Mouse (Mus musculus) neutrophil, adult 5-6 weeks (primary cell): Measurements from ENCODE around the gene Fam189a1. TPM values are rescaled to one million over a fixed set of nuclear protein-coding genes. Genes with fewer than 3 reads are reported as not detected.

ENCODE experiments used
- ATAC-seq: fragments of 151-379, 151-347 bp; 2 replicates; pipeline ENCODE4 v1.8.0; 2017; ENCODE audit warnings: mild to moderate bottlenecking, moderate TSS enrichment; ENCODE audit not compliant: insufficient number of reproducible peaks, poor library complexity, low FRiP score, severe bottlenecking; ENCODE audit errors: extremely low read depth
- total RNA-seq: library from RNA; stranded (forward); fragments of 200-1000 nt; gene quantifications from 2 replicates; pipeline ENCODE4 v1.2.3, GENCODE M21; 2017

Gene Fam189a1
- total RNA-seq, 1 experiment from 2014 or later: not detected

DNA sequence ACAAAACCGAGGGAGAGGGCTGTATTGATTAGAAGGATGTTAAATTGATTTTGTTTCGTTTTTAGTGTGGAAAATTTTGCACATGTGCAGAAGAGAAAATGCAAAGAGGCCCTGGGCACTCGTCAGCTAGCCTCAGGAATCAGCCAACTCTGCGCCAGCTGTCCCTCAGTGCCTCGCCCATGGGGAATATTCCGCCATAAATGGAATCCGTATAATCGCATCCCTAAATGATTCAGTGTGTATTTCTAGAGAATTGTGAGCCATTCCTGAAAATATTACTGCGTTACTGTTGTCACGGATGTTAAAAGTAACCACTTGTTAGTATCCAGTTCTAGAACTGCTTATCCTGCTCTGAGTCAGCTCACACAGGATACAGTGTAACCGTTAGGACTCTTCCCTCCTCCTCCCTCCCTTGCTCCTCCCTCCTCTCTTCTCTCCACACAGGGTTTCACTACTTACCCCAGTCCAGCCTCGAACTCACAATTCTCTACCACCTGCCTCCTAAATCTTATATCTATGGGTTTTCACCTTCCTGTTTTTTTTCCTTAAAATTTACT is 299.8 kb downstream of the Fam189a1 start:
- ATAC-seq: no peak

DNA sequence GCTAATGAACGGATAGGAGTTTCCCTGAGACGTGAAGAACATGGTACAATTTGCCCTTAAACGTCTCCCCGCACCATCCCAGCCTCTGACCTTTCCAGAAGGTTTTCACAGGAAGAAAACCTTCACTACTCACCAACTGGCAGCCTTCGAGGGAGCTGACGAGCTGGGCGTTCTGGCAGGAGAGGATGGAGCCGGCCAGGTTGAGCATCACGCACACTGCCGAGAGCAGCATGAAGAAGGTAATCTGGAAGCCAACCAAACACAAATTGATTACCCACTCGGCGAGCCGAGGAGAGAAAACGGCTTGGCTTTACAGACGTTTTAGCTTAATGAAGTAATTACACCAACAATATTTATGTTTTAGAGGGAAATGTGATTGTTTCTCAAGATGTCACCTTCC is 300.4 kb downstream of the Fam189a1 start:
- ATAC-seq: no peak

DNA sequence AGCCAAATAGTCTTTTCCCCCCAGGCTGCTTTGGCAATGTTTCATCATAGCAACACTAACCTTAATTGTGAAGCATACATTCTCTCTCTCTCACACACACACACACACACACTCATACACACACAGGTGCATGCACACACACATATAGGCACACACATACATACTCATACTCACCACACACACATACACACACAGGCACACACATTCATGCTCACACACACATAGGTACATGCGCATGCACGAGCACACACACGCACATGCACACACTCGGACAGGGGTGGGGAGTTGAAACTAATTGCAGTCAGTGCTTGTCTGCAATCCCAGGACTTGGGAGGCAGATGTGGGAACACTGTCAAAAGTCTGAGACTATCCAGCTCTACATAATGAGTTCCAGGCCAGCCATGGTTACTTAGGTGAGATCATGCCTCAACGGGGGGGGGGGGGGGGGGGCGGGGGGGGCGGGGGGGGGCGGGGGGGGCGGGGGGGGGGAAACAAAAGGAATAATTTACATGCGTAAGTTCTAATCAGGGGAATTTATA is 300.9 kb downstream of the Fam189a1 start:
- ATAC-seq: no peak

DNA sequence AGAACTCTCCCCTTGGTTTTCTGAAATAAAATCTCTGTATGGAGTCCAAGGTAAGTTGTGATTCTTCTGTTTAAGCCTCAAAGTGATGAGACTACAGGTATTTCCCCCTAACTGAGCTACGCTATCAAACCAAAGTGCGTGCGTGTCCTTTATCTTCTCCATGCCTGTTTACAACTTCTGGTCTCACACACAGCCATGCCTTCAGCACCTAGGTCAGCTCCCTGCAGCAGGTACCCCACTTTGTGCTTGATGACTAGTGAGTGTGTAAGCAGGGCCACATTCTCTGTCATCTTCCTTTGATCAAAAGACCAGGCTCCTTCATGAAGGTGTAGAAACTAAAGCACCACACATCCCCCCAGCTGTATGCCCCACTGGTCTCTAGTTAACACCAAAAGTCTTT is 305.6 kb downstream of the Fam189a1 start:
- ATAC-seq: no peak

DNA sequence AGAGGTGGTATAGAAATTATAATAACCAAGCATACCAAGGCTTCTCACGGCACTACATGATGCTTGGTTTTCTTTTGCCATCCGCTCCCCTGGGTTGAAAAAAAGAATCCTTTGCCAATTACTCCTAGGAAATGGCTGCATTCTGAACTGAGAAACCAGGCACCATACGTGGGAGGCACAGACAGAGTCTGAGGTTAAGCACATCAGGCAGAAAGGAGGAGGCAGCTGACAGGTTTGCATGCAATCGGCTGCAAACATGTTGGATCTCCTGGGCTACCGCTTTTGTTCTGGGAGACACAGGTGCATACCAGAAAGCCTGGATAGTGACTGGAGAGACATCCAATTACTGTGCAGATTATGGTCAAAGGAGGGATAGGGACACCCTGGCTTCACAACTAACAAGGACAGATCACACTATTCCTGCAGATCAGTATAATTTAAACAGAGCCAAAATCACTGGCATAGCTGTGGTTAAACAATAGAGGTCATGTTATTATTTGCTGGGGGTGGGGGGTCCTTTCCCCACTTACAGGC is 308.9 kb downstream of the Fam189a1 start:
- ATAC-seq: no peak

DNA sequence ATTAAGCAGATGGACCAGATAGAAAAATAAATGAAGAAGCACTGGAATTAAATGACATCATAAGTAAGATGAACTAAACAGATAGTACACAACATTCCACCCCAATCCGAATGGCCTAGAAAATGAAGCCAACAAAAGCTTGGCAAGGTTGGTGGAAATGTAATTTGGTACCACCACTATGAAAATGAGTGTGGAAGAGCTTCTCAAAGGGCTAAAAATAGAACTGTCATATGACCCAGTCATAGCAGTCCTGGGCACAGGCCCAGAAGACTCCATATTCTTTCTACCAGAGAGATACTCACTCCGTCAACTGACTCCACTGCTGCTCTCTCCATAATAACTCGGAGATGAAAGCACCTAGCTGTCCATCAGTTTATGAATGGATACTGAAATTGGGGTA is 310.3 kb downstream of the Fam189a1 start:
- ATAC-seq: no peak

DNA sequence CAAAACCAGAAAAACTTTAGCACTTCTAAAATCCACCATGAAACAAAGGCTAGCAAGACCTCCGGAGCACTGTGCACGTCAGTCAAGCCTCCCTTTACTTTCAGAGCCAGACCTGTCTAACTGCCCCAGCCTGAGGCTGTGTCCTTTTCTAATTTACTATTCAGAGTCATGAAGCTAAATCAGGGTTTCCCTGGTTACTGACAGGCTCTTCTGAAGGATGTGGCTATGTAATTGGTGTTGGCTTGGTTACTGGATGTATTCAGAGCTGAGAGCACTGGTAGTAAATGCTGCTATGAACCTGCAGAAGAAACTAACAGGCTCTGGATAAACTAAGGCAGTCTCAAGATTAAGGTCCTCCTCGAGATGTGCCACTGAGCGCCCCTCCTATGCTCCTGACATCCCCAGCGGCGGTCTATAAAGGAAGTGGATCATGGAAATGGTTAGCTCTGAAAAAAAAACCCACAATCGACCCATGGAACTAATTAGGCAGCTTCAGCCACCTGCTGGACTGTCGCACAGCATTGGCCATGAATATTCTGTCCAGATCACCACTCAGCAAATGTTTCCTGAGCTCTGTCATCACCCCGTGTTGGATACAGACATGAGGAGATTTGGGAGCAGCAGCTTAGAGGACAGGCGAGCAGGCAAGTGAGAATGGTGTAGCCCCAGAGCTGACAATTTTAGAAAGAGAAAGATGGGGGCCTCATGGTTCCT is 315.3 kb downstream of the Fam189a1 start:
- ATAC-seq: no peak

DNA sequence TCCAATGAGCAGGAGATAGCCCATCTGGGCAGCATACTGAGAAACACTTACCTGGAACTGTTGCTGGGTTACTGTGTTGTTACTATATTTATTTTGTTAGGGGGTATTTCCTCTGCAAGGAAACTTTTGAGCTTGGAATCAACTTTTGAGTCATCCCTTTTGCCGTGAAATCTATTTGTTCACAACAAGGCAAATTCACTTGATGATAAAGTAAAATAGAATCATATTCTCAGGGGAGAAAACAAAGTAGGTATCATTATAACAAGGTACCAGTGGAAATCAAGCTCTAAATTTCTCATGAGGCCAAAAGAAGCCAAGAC is 315.8 kb downstream of the Fam189a1 start:
- ATAC-seq: no peak

DNA sequence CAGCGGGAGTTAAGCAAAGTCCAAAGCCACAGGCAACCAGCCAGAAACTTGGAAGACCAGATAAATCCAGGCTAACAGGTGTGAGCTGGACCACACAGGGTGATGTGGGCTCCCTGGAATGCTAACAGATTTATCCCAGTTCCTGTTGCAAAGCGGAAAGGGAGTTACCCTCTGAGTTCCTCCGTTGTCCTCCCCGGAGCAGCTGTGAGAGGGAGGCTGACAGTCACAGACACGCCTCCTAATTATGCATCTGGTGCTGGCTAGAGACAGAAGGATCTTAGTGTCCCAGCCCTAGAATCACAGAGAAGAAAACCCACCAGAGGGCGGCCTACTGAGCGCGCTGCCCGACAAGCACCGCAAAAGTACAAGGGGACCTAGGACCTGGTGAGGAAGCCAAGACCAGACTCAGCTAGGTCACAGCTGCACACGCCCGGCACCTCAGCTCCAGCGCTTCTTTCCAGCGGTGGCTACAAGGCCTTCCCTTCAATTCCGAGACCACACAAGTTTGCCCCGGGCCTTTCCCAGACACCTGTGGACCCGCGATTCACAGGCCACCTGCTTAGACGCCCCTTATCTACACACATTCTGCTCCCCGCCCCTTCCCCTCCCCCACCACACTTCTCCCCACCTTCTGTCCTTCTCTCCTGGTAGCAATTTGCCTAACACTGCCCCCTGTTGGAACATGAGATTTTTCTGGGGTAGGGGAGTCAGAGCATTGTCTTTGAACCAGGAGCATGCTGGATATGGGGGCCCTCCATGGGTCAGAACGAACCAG is 316.4 kb downstream of the Fam189a1 start:
- no peak for ATAC-seq

DNA sequence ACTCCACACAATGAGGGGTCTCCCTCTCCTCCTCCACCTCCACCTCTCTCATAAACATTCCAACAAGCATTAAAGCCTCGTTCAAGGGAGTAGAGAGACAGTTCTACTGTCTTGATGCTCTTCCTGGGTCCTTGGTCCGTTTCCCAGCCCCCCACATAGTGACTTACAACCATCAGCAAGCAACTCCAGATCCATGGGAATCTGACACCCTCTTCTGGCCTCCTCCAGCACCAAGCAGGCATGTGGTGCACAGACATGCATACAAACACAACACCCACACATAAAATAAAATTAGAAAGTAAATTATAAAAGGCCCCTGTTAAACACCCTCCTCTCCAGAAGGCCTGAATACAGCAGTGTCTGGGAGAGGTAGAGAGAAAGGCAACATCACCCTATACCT is 317.1 kb downstream of the Fam189a1 start:
- ATAC-seq: no peak

DNA sequence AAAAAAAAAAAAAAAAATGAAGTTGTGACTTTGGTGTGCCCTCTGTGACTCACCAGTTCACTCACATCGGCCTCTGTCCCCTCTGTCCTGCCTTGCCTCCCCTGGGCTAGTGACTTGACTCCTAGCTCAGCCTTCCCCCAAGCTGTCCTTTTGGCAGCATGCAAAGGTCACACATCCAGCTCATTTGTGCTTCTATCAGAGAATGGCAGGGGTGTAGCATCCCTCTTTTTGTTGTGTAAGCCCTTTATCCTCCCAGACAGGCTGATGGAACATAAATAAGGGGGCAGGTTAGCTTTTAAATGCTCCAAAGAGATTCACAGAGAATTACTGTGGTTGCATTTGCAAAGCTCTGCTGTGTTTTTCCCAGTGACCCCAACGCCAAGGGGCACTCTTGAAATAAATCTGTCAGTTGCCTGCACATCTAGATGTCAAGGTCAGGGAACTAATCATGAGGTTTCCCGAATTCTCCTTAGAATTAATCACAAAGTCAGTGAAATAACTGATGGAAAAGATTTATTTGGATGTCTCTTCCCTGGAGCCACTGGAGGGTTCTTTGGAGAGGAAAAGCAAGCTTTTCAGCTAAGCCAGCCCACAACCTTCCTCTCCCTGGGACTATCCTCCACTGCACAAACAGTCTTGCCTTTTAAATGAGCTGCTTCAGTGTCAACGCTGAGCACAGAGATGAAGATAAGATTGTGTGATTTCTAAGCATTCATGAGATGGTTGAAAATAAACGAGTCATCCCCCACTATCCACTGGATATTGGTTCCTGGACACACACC is 326.0 kb downstream of the Fam189a1 start:
- no peak for ATAC-seq

DNA sequence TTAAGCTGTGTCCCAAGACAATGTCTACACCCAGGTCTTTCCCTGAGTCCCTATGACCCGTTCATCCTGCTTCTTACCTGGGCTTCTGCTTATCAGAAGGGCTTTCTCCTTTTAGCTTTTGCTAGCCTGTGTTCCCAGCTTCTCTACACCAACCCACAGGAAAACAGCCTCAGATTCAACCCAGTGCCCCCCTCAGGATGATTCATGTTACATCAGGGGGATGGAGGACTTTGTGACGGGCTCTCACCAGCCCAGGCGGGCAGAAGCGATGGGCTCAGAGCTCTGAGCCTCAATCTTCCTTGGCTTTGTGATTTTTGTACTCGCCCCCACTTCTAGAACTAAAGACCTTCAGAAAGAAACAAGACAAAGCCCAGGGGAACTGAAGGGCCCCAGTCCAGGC is 335.3 kb downstream of the Fam189a1 start:
- ATAC-seq: no peak

DNA sequence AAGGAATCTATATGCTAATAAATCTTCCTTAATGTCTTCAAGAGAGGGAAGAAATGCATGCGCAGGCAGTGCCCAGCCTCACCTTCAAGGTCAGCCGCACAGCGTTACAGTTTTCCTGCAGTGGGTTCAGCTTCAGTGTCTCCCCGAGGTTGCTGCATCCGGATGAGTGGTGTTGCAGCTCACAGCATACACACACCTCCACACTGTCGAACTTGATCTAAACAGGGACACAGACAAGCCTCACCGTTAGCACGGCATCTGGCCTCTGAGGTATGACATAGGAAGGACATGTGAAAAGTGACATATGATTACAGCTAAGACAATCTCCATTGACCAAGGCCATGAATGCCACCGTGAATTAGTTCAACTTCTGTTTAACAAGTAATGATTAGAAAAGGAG is 336.7 kb downstream of the Fam189a1 start:
- ATAC-seq: no peak

DNA sequence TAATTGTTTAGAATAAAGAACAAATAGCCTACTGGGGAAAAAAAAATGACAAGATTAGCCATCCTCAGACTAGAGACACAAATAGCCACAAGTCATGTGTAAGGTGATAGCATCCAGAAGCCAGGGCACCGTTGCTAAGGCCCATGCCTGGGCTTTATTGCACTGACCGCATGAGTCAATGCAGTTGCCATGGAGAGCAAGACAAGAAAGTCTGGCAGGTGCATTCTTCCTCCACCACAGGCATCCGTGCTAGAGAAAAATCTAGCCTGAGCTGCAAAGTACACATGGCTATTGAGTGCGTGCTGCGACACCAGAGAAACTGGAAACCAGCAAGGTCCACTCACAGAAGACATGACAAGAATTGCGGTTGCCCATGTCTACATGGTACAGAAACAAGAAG is 347.5 kb downstream of the Fam189a1 start:
- ATAC-seq: no peak

DNA sequence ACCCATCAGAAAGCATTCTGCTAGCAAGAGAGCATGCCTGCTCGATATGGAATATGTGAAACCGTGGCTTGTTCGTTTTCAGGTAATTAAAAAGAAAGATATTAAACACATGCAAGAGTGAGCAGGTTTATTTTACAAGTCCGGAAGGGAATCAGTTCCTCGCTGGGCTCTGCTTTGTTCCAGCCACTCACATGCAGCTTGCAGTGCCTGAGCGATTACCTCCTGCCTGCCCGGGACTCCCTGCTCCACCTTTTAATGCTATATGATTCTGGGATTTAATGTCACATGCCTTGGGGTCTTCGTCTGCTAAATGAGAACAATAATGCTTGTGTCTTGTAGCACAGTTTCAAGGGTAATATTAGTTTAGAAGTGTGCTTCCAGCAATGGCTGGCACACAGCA is 351.3 kb downstream of the Fam189a1 start:
- ATAC-seq: no peak

DNA sequence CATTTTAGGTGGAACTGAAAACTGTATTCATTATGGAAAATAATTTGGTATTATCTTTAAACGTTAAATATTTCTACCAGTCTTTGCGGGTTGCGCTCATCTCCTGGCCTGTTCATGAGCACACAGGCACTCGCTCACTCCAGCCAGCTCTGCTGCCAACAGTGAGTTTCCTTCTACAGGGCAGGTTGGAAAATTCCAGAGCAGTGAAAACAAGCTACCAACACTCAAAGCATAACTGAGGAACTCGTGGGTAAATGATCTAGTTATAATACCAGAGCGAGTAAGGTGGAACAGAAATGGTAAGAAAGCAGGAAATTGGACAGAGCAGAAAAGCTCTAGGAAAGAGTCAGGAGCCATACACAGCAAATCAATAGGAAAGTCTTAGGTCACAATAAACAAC is 360.8 kb downstream of the Fam189a1 start:
- no peak for ATAC-seq

DNA sequence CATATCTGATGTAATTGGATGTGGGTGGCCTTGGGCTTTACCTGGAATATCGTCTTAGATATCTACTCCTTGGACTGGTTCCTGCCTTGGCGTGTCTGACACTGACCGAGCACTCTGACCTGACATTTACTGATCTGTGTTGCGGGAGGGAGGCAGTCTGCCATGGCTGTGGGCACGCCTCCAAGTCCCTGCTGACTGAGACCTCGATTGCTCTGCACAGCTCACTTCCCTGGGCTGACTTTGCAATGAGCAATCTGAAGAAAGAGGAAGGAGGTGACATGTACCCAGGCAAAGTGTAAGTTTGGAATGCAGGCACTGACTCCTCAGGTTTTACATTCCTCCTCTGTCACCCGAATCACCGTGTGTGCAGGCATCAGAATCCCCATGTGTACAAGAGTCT is 364.3 kb downstream of the Fam189a1 start:
- no peak for ATAC-seq

DNA sequence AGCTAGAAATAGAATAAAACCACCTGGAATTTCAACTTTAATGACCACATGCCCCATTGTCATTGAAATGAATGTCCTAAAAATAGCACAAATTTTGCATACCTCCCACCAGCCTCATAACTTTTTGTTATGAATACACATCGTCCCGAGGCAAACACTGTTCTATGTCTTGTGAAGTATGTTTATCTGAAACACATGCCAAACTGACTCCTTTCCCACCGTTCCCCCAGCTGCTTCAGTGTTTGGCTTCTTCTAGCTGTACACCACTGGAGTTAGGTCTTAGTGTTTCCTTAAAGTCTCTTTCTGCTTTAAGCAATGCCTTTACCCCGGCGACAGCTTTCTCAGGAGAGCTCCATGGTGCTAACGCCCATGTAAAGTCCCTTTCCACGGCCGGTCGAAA is 365.2 kb downstream of the Fam189a1 start:
- ATAC-seq: no peak

DNA sequence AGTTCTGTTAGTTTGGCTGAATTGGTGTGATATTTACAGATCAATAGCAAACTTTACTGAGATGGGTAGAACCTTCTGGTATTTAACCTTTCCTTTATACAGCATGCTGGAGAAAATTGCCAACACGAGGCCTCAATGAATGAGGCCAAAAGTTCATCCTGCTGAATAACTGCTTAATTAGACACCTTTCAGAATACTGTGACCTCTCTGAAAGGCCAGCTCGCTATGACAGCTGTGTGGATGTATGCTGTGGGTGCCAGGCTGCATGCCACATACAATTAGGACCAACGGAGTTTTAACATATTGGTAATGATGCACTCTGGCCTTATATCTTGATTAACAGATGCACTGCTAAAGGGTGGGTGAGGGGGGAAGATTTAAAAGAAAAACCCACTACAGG is 371.3 kb downstream of the Fam189a1 start:
- no peak for ATAC-seq
